Mouse (Mus musculus) heart, postnatal 0 days (tissue): ENCODE data around the gene Hspg2. TPM values are rescaled to one million over a fixed set of nuclear protein-coding genes. Genes with fewer than 3 reads are reported as not detected.

Experiments used
- ATAC-seq: fragments of 200-750 bp; cut with Nextera tagmentation; 2 replicates; pipeline ENCODE4 v1.8.0; 2017; ENCODE audit warnings: low read depth, moderate number of reproducible peaks, moderate library complexity; ENCODE audit not compliant: insufficient read depth
- DNase-seq: peaks from one replicate; pipeline ENCODE4 v3.0.0-alpha.2; 2016; ENCODE audit warnings: low spot score
- H3K27ac ChIP-seq: fragments of 300-500 bp; sonication (generic); 2 replicates; pipeline ENCODE4 v1.5.1; 2014; ENCODE audit warnings: low read depth, mild to moderate bottlenecking
- H3K27me3 ChIP-seq: fragments of 300-500 bp; sonication (generic); 2 replicates; pipeline ENCODE4 v1.6.1; 2014; ENCODE audit warnings: low read length, mixed read lengths; ENCODE audit not compliant: control insufficient read depth, insufficient read depth
- H3K36me3 ChIP-seq: fragments of 300-500 bp; sonication (generic); replicated peaks from 2 replicates; pipeline ENCODE4 v1.6.1; 2014; ENCODE audit warnings: low read length, mixed read lengths; ENCODE audit not compliant: control insufficient read depth, insufficient read depth
- H3K4me1 ChIP-seq: fragments of 300-500 bp; sonication (generic); 2 replicates; pipeline ENCODE4 v1.6.1; 2014; ENCODE audit warnings: antibody characterized with exemption; ENCODE audit not compliant: control insufficient read depth, insufficient read depth
- H3K4me2 ChIP-seq: fragments of 300-500 bp; sonication (generic); 2 replicates; pipeline ENCODE4 v1.6.1; 2014; ENCODE audit warnings: low read depth, mild to moderate bottlenecking, low read length, moderate library complexity
- H3K4me3 ChIP-seq: fragments of 300-500 bp; sonication (generic); 2 replicates; pipeline ENCODE4 v1.5.1; 2014; ENCODE audit warnings: low read depth, low read length
- H3K9ac ChIP-seq: fragments of 300-500 bp; sonication (generic); replicated peaks from 2 replicates; pipeline ENCODE4 v1.6.1; 2014; ENCODE audit warnings: low read depth, low read length, mixed read lengths
- H3K9me3 ChIP-seq: fragments of 300-500 bp; sonication (generic); replicated peaks from 2 replicates; pipeline ENCODE4 v1.6.1; 2016; ENCODE audit warnings: low read length; ENCODE audit not compliant: control insufficient read depth
- CTCF ChIP-seq: IDR thresholded peaks from 2 replicates; pipeline ENCODE4 v1.5.1; 2016; ENCODE audit warnings: antibody characterized with exemption, control low read depth, low read depth
- EP300 ChIP-seq: IDR thresholded peaks from 2 replicates; pipeline ENCODE4 v1.6.1; 2016; ENCODE audit warnings: antibody characterized with exemption, low read depth
- WGBS: fragments of 180-500 bp; shearing (Covaris S2); extraction: QIAGEN DNeasy Blood & Tissue Kit; methylation state at CpG from one replicate; pipeline ENCODE4 v1.1.7; 2014; 5-methylcytosine and 5-hydroxymethylcytosine counted together
- polyA plus RNA-seq: library from polyadenylated mRNA; unstranded; fragments of >200 nt; fragmentation: Nextera tagmentation; extraction: Ambion mirVana; gene quantifications from 2 replicates; pipeline ENCODE4 v1.2.1, GENCODE M21; 2015
- total RNA-seq: library from RNA; depleted of rRNA; stranded (reverse); fragments of >200 nt; gene quantifications from 2 replicates; pipeline ENCODE4 v1.2.3, GENCODE M21; 2014; ENCODE audit warnings: low replicate concordance

Hspg2 gene
- total and polyA plus RNA-seq, 2 experiments from 2014 or later = 42.4 to 473 TPM

DNA sequence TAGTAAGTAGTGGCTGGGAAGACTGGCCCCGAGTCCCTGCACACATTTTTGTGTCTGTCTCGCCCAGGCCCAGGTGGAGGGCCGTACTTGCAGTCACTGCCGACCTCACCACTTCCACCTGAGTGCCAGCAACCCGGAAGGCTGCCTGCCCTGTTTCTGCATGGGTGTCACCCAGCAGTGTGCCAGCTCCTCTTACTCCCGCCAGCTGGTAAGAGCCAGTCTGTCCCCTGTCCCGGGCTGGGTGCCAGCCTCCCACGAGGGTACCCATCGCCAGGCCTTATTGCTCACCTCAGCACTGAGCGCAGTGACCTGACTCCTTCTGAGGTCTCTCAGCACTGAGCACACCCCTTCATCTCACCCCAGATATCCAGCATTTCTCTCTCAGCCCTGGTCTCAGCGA is 53.4 kb downstream of the Hspg2 start:
- H3K9me3 ChIP-seq = no peaks in the 10 kb centered on the region
- no peak overlapping the region for H3K9ac ChIP-seq
- H3K36me3 ChIP-seq = peaks cover 99% of the 10 kb centered on the region
- H3K4me2 ChIP-seq = no peak overlapping the region
- TF ChIP-seq CTCF (no peak), EP300 (no peak)
- DNase-seq (no peak), ATAC-seq (peak; percentile 21; the same call in 1 of the 2 replicates)
- no peaks in the 10 kb centered on the region for H3K27me3 ChIP-seq
- WGBS = 83% methylated on average over 11 of the region's 11 CpGs
- H3K4me3 ChIP-seq = no peak overlapping the region
- H3K4me1 ChIP-seq = no peaks in the 10 kb centered on the region
- H3K27ac ChIP-seq = no peak overlapping the region

DNA sequence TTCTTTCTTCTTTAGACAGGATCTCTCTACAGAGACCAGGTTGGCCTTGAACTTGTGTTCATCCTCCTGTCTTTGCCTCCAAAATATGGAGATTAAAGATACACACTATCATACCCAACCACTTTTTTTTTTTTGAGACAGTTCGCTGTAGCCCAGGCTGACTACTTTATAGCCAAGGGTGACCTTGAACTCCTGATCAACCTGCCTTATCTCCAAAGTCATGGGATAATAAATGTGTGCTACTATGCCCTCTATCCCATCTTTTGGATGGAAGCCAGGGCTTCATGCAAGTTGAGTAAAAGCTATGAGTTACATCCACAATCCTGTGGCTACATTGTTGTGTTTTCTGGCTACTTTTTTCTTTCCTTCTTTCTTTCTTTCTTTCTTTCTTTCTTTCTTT is 56.9 kb downstream of the Hspg2 start:
- Histone ChIP-seq H3K9me3 (no peaks in the 10 kb centered on the region), H3K4me2 (no peak overlapping the region), H3K9ac (no peak overlapping the region), H3K36me3 (peaks cover 99% of the 10 kb centered on the region), H3K27me3 (no peaks in the 10 kb centered on the region), H3K27ac (no peak overlapping the region), H3K4me1 (no peaks in the 10 kb centered on the region), H3K4me3 (no peak overlapping the region)
- DNase-seq = no peak
- TF ChIP-seq EP300 = no peak
- no peak for TF ChIP-seq CTCF
- WGBS = 88% methylated on average over 1 of the region's 1 CpGs
- no peak for ATAC-seq

GRCm38 (mm10) chr4:137527368-137527767 is 58.8 kb downstream of the Hspg2 start:
- no peaks in the 10 kb centered on the region for H3K4me1 ChIP-seq
- DNase-seq (no peak), ATAC-seq (no peak)
- WGBS = 62% methylated on average over 4 of the region's 4 CpGs
- no peak overlapping the region for H3K4me2 ChIP-seq
- H3K4me3 ChIP-seq = no peak overlapping the region
- H3K9me3 ChIP-seq = no peaks in the 10 kb centered on the region
- peaks cover 99% of the 10 kb centered on the region for H3K36me3 ChIP-seq
- H3K27me3 ChIP-seq = no peaks in the 10 kb centered on the region
- TF ChIP-seq EP300 (no peak), CTCF (no peak)
- H3K27ac ChIP-seq = no peak overlapping the region
- no peak overlapping the region for H3K9ac ChIP-seq

DNA sequence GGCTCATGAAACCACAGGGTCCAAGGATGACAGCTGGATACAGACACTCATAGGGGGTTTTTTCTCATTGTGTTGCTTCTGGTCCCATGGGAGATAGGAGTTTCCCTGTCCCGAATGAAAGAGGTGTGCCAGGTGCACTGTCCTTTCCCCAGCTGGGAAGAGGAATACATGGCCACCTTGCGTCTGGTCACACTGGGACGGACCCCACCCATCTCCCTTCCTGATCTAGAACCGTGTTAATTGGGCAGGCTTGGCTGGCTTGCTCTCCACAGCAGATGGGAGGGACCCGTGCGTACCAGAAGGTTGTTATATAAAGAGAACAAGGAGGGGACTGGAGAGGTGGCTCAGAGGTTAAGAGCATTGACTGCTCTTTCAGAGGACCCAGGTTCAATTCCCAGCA is 59.3 kb downstream of the Hspg2 start:
- Histone ChIP-seq H3K4me2 (no peak overlapping the region), H3K9me3 (no peaks in the 10 kb centered on the region), H3K4me3 (no peak overlapping the region), H3K9ac (no peak overlapping the region), H3K27me3 (no peaks in the 10 kb centered on the region), H3K36me3 (peaks cover 99% of the 10 kb centered on the region), H3K4me1 (no peaks in the 10 kb centered on the region), H3K27ac (no peak overlapping the region)
- TF ChIP-seq CTCF = no peak
- no peak for TF ChIP-seq EP300
- DNase-seq (no peak), ATAC-seq (no peak)
- WGBS = 81% methylated on average over 6 of the region's 6 CpGs

- Histone ChIP-seq H3K27ac (no peak overlapping the region), H3K4me2 (no peak overlapping the region), H3K36me3 (peaks cover 99% of the 10 kb centered on the region), H3K9ac (no peak overlapping the region), H3K9me3 (no peaks in the 10 kb centered on the region), H3K27me3 (no peaks in the 10 kb centered on the region), H3K4me3 (no peak overlapping the region), H3K4me1 (no peaks in the 10 kb centered on the region)
- ATAC-seq = no peak
- TF ChIP-seq EP300 (no peak), CTCF (no peak)
- DNase-seq = no peak
- WGBS = 65% methylated on average over 14 of the region's 14 CpGs
Observed at GRCm38 (mm10) chr4:137540356-137540755, 71.8 kb downstream of the Hspg2 start.

- ATAC-seq (no peak), DNase-seq (no peak)
- Histone ChIP-seq H3K4me1 (no peaks in the 10 kb centered on the region), H3K9ac (no peak overlapping the region), H3K4me3 (no peak overlapping the region), H3K4me2 (no peak overlapping the region), H3K36me3 (peaks cover 100% of the 10 kb centered on the region), H3K27me3 (no peaks in the 10 kb centered on the region), H3K9me3 (no peaks in the 10 kb centered on the region), H3K27ac (no peak overlapping the region)
- WGBS = 63% methylated on average over 10 of the region's 10 CpGs
- no peak for TF ChIP-seq EP300
- TF ChIP-seq CTCF = no peak
Observed at GRCm38 (mm10) chr4:137542968-137543367, 74.4 kb downstream of the Hspg2 start.
